Mouse (Mus musculus): Measurements from ENCODE around the gene Polr1c.

Gene Polr1c

DNA sequence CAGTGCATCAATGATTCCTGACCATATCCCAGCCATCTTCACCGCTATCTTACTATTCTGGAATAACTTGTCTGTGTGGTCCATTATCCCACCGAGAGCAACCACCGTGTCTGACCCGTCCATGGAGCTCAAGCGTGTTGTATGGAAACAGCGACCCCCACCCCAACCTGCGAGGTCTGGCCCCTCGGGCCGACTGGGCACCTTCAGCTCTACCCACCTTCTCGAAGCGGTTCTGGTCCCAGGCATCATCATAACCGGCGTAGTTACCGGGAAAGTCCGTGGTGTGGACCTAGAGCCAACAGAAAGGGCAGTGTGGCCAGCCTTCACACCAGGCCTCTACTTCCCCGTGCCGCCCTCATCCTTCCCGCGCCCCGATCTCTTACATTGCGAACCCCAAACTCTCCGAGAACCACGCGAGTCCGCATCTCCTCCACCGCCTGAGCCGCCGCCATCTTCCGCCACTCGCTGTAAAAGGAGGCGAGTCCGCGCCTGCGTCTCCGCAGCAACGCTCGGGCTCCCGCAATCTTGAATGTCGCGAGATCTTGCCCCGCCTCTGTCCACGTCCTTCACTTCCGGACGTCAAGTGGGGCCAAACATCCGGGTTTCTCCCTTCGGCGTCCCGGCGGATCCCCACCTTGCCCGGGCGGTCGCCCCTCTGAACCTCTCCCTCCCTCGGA is at the start of gene Polr1c, which contains the start of gene Yipf3:
TSS of gene Polr1c (minus strand) at position 543 of the 677 bp plus-strand sequence.
TSS of gene Yipf3 (plus strand) at position 569 of the 677 bp plus-strand sequence.
- DNase-seq (ENCODE audit: low spot score) = peak; percentile 97

DNA sequence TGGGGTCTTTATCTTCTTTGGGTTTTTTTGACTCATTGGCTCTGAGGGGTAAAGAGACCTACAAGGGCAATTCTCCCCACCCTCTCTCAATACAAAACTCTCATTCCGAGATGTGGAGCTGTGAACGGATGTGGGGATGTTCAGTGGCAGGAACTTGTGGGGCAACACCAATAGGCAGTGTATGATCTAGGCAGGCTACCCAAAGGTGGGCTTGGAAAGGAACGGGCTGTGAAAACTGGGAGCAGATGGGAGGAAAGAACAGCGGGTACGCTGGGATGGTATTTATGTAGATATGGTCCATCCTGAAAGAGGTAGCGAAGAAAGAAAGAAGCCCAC is 49.1 kb upstream of the Polr1c start:
- DNase-seq (ENCODE audit: low spot score) = no peak

DNA sequence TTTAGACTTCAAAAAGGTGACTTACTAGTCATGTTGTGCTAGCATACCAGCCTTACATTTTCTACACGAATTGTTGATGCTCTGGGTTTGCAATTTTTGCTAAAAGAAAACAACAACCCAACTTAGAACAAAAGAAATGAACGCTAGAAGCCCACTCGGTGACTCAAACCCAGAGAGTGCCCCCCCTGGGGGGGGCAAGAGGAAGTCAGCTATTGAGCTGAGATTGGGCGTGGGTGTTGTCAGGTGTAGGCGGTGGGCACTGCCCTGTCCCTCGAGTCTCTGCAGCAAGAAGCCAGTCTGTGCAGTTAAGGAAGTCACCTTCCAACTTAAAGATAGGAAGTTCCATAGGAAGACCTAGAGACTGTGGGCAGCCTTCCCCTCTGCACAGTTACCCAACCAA is 48.7 kb upstream of the Polr1c start:
- no peak for DNase-seq (ENCODE audit: low spot score)

DNA sequence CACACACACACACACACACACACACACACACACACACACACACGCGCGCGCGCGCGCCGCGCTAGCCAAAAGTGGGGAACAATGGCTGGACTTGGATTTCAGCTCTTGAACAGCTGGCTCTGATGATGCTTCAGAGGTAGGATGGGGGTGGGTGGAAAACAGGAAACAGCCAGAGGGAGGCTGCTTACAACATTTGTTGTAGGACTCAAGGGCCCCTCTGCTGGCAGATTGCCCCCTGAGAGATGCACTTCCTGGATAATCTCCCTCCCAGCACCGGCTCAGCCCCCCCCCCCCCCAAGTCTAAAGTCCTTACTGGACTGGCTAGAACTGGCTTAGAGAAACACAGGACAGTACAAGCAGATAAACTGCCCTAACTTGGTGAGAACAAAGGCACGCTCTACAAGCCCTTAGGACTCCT is 39.8 kb upstream of the Polr1c start:
- DNase-seq (ENCODE audit: low spot score) = peak; percentile 62

DNA sequence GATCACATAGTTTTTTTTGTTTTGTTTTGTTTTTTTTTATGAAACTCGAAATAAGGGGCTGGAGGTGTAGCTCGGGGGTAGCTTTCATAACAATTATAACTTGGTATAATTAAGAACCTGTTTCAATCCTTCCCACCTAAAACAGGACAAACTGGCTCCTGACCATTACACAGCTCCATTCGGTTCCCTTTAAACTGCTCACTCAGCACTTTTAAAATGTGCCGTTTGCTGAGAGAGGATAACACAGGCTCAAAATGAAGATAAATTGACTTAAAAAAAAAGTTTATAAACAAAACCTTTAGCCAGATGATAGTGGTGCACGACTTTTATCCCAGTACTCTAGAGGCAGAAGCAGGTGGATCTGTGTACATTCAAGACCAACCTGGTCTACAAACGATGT is 37.6 kb upstream of the Polr1c start:
- no peak for DNase-seq (ENCODE audit: low spot score)

DNA sequence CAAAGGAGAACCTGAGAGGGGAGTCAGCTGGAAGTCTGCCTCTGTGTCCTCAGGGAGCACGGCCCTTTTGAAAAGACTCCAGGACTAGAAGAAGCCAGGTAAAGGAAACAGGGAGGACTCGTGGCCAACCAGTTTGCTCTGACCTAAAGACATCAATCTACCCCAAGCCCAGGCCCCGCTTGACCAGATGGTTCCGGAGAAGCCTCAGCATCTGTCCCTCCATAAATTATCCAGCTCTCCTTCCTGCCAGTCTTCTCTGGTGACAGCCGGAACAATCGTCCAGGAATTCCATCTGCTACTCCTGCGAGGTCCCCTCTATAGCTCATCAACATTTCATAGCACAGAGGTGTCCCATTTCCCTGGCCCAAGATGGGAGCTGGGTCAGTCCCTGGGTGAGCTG is 36.8 kb upstream of the Polr1c start:
- DNase-seq (ENCODE audit: low spot score) = no peak

DNA sequence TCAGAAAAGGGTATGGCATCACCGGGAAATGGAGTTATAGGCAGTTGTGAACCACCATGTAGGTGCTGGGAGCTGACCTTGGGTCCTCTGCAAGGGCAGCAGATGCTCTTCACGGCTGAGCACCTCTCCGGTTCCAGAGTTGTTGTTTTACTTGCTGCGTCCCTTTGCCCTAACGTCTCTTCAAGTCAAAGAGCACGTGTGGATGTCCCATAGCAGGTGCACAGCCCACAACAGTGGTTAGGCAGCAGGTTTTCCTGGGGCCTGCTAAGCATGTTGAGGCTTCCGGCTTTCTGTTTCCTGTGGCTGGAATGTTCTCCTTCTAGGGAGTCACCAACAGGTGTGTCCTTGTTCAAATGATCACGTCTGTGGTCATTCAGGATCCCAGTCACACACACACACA is 36.1 kb upstream of the Polr1c start:
- no peak for DNase-seq (ENCODE audit: low spot score)

DNA sequence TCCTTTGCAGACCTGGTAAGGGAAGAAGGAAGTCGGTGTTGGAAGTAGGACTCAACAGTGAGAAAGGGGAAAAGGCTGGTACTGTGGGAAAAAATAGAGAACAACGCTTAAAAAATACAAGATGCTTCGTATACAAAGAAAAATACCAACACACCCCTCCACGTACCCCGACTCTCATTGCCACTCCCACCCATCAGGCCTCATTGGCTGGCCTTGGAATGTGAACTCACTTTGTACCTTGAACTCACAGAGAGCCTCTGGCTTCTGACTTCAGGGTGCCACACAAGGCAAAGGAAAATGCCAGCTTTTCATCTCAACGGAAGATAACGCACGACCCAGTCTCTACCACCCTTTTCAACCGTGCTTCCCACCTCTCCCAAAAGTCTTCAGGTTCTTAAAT is 35.3 kb upstream of the Polr1c start:
- no peak for DNase-seq (ENCODE audit: low spot score)

DNA sequence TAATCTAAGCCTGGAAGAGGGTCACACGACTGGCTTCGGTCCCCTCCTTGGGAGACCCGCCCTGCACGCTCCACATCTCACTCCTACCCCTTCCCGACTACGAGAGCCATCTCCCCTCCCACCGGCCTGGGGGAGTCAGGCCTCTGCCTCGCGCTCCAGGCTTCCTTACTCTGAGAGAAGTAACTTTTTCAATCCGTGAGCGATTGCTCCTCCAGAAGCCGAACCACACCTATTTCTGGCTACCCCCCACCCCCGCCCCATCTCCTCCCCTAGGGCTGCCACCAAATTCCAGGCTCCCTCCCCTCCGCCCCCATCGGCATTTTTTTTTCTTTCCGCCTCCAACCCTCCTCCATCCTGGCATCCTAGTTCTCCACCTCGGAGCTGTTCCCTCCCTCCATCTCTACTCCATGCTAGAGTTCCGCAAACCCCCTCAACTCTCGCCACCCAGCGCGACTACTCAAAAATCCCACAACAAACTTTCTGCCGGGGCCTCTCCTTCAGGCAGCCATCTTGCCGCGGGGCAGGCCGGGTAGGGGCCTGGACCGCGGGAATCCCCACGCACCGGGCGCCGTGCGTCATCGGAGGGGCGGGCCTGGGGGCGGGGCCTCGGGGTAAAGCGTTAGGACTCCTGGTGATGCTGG is 34.7 kb upstream of the Polr1c start, which contains the start of gene Tjap1:
TSS of gene Tjap1 (minus strand) at position 544 of the 641 bp plus-strand sequence.
- DNase-seq (ENCODE audit: low spot score) = peak; percentile 91

DNA sequence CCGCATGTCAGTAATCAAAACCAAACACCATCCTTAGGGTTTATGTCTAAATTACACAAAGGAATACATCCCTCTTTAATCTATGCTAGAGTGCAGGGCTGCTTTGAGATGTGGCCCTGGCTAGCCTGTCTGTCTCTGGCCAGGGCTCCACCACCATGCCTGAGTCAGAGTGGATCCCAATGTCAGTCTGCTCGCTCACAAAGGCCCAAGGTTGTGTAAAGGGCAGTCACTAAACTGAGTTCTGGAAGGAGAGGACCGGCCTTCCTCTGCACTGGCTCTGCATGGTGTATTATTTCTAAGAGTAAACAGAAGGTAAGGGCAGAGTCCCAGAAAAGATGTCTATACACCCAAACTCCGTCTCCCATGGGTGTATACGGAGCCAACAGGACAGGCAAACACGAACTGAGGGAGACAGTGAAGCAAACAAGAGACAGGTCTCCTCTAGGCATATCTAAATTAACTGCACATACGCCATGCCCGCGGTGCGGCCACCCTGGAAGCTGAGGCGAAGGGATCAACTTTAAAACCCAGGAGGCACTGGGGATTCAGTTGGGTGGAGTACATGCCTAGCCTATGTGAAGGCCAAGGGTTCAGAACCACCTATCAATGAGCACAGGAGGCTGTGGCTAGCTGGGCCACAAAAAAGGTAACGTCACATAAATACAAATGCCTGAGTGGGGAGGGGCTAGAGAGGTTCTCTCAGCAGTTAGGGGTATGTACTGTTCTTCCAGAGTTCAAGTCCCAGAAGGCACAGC is 30.3 kb upstream of the Polr1c start:
- no peak for DNase-seq (ENCODE audit: low spot score)

DNA sequence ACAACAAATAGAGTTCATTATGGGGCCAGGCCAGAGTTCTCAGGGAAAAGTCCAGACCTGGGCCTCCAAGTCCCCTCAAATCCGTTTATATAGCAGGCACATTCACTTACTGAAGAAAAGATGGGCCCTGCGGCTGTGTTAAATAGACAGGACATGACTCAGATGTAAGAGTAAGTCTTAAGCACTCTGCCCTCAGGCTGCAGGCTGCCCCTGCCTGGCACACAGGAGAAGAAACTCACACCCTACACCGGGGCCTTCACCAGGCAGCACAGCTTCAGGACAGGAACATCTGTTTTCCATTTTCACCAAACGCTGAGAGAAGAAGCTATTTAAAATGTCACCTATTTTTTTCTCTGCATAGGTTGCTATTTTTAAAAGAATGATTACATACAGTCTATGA is 29.7 kb upstream of the Polr1c start:
- no peak for DNase-seq (ENCODE audit: low spot score)

DNA sequence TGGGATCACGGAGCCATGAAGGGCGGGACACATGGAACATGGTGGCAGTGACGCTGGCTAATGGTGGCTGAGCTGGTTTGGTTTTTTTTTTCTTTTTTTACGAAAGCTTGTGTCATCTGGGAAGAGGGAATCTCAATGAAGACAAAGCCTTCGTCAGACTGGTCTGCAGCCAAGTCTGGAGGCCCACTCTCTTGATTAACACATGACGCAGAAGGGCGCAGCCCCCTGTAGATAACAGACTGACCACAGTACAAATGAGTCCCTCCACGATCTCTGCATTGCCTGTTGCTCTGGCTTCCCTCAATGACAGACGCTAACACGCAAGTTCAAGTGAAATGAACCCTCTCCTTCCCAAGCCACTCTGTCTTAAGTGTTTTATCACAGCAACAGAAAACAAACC is 27.7 kb upstream of the Polr1c start:
- no peak for DNase-seq (ENCODE audit: low spot score)

DNA sequence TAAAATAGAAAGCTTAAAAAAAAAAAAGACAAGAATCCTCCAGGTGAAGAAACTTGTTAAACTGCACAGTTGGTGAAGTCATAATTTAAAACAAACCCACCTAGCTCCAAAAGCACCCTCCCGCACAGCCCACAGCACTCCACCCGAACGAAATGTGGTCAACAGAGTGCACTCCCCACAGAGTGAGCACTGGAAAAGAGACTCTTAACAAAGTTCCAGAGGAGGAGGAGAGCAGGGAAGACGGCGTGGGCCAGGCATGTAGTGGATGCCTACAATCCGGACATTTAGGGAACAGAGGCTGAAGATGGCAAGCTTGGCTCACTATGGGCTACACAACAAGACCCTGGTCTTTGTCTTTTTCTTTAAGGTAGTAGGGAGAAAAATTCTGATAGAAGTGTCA is 27.2 kb upstream of the Polr1c start:
- DNase-seq (ENCODE audit: low spot score) = no peak

DNA sequence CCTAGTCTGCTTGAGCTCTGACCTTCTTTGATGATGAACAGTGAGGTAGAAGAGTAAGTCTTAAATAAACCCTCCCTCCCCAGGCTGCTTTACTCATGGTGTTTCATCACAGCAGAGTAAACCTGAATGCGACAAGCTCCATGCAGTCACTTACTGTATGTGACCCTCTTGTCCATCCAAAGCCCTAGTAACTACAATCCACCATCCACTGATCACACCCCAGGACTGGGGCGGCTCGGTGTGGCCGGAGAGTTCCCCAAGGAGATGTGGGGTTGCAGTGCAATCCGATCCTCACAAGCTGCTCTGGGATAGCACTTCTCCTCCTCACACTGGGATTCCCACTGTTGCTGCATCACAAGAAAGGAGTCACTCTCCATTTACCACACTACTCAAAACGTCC is 26.6 kb upstream of the Polr1c start:
- DNase-seq (ENCODE audit: low spot score) = no peak

DNA sequence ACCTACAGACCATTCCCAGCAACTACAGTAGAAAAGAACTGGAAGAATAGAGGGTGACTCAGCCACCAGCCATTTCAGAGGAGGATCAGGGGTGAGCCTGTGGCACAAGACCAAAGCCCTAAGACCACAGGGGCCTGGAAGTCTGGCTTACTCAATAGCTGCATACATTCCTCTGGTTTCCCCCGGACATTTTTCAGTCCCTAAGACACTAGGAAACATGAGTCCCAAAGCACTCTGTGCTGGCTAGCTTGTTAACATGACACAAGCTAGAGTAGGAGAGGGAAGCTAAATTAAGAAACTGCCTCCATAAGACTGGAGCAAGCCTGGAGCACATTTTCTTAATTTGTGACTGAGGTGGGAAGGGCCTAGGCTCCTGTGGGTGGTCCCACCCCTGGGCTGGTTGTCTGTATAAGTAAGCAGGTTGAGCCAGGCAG is 26.0 kb upstream of the Polr1c start:
- no peak for DNase-seq (ENCODE audit: low spot score)

DNA sequence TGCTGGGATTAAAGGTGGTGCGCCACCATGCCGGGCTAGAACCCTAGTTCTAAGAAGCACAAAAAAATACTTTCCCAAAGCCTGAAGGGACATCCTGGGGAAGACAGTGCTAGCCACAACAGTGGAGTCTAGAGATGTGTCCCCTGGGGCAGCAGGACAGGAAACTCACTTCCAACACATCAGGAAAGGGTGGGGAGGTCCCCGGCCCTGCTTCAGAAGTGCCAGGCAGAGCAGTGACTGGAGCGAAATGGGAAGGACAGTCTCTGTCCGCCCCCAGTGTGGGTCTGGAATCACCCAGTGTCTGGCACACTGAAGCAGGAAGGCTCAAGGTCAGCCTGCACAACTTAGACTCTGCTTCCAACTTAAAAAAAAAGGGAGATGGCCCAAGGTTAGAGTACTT is 24.8 kb upstream of the Polr1c start:
- no peak for DNase-seq (ENCODE audit: low spot score)

DNA sequence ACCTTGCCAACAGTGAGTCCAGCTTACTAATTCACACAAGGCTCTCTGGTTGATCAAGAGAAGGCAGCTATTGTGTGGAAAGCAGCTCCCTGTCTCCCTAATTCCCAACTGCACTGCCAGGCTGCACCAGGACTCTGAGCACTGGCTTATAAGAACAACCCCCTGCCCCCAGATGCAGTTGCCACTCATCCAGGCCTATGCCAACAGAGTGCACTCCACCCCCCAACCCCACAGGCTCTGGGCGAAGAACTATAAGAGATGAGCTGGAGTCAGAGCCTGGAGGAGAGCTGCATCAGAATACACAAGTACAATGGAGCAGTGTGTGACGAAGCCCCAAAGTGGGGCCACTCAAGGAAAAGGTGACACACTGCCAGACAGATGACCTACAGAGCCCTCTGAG is 24.2 kb upstream of the Polr1c start:
- no peak for DNase-seq (ENCODE audit: low spot score)

DNA sequence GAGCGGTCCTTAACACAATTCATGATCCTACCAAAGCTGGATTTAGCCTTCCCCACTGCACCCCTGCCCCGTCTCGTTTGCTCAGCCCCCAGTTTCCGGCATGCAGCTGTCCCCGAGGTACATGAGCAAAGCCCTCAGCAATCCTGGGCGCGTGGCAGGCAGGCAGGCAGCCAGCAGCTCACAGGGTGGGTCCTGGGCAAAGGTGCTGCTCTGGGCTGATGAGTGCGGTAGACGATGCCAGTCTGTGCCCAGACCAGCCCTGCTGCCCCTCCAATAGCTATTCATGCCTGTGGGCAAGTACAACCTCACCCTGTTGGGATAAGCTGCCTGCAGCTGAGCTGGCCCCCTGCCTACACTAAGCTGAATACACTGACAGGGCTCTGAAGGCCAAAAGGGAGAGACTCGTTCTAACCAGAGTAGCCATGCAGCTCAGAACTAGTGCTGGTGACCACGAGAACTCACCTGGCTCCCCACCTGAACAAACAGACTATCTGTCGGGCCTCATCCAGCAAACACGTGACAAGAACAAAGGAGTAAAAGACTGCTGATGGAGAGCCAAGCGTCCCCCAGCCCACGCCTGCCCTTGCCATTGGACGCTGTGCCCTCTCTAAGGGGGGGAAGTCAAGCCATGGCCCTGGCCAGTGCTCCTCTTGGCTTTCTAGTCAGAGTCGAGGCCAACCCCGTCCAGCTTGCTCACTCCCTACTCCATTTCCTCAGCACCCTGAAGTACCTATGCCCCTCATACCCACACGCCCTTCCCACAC is 22.1 kb upstream of the Polr1c start:
- no peak for DNase-seq (ENCODE audit: low spot score)

DNA sequence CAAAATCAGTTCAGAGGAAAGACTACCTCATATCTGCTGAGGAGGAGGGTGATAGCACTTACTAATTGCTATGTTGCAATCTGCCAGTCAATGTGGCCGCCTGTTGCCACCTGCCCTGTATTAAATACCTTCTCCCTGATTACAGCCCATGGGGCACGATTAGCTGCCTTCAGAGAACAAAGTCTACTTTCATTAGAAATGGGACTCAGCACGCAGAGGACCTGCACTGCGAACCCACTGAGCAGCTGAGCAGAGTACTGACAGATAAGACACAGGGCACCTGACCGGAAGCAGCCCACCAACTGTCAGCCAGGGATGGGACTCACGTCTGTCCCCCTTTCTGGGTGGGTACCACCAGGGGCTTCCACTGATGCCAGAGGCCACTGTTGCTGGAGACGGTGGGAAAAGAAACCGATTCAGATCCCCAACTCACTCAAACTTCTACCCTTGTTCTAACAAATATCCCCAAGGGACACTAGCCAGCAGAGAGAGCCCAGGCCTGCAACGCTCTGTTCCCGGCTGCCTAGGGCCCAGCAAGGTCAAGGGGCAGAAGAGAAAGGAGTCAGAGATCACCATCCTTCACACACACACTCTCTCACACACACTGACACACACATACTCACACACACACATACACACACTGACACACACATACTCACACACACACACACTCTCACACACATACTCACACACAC is 20.3 kb upstream of the Polr1c start:
- no peak for DNase-seq (ENCODE audit: low spot score)

DNA sequence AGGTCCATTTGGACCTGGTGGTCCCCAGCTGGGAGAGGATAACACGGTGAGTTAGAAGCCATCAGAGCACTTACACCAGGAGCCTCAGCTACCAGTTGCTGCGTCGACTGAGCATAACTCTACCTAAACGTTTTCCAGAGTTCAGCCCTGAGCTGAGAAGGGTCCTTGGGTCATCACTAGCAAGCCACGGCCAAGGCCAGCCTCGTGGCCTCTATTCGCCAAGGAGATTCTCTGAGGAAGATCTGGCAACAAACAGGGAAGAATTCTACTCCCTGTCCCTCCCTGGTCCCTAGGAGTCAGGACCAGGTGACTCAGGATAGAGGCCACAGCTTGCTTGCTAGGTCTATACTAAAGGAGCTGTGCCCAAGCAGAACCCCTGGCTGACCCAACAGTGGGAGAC is 19.7 kb upstream of the Polr1c start:
- no peak for DNase-seq (ENCODE audit: low spot score)

DNA sequence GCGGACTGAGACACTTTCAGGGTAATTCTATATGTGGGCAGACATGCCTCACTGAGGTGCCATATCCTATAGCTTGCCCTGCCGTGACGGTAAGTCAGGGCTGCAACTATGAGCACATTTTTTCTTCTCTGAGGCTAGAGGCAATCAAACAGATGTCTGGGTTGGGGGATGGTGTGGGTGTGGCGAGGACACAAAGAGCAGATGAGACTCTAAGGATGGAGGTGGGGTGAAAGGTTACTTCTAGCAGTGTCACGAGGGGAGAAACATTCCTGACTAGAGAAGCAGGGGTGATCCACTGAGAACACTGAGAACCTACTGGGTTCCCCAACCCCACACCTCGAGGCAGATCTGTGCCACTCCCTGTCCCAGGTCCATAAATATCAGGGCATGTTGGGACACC is 19.1 kb upstream of the Polr1c start:
- DNase-seq (ENCODE audit: low spot score) = no peak
